Mouse (Mus musculus) MEL (cell line): ENCODE data around the gene Megf9. TPM values are rescaled to one million over a fixed set of nuclear protein-coding genes. Genes with fewer than 3 reads are reported as not detected.

Source experiments
- DNase-seq: peaks from one replicate; pipeline ENCODE4 v3.0.0; 2011; ENCODE audit warnings: low read depth, low spot score
- H3K27ac ChIP-seq: 2 replicates; pipeline ENCODE4 v1.5.1; 2012; ENCODE audit warnings: low read depth, mild to moderate bottlenecking, control low read depth, low read length, moderate library complexity; ENCODE audit not compliant: control insufficient read depth
- H3K27me3 ChIP-seq, 2 experiments: fragments of 150-350 bp in 1 of 2; sonication (generic) in 1 of 2; 2 replicates each; pipeline ENCODE4 v1.6.1; 2012; ENCODE audit warnings: low read length in 2 of 2, mild to moderate bottlenecking in 2 of 2, improper control_type of control experiment in 1 of 2, moderate library complexity in 1 of 2; ENCODE audit not compliant: insufficient read depth in 2 of 2, control insufficient read depth in 1 of 2
- H3K36me3 ChIP-seq, 2 experiments: 2 replicates each; pipeline ENCODE4 v1.6.1; 2012 to 2014; ENCODE audit warnings: low read length in 2 of 2, improper control_type of control experiment in 1 of 2, inconsistent platforms in 1 of 2, mild to moderate bottlenecking in 1 of 2; ENCODE audit not compliant: insufficient read depth in 2 of 2, control insufficient read depth in 1 of 2
- H3K4me1 ChIP-seq, 2 experiments: fragments of 150-350 bp in 1 of 2; sonication (generic) in 1 of 2; 2 replicates each; pipeline ENCODE4 v1.6.1; 2012; ENCODE audit warnings: low read length in 2 of 2, improper control_type of control experiment in 1 of 2, mild to moderate bottlenecking in 1 of 2; ENCODE audit not compliant: insufficient read depth in 2 of 2, control insufficient read depth in 1 of 2
- H3K4me3 ChIP-seq, 2 experiments: fragments of 150-350 bp in 1 of 2; sonication (generic) in 1 of 2; 2 replicates each; pipeline ENCODE4 v1.5.1; 2012; ENCODE audit warnings: low read depth in 2 of 2, low read length in 2 of 2, mild to moderate bottlenecking in 2 of 2, moderate library complexity in 2 of 2, control low read depth in 1 of 2, improper control_type of control experiment in 1 of 2; ENCODE audit not compliant: control insufficient read depth in 1 of 2, insufficient read depth in 1 of 2
- H3K79me2 ChIP-seq: 2 replicates; pipeline ENCODE4 v1.6.1; 2012; ENCODE audit warnings: mild to moderate bottlenecking, low read length, moderate library complexity; ENCODE audit not compliant: control insufficient read depth, poor library complexity, insufficient read depth
- H3K9ac ChIP-seq: 2 replicates; pipeline ENCODE4 v1.6.1; 2012; ENCODE audit warnings: low read depth, mild to moderate bottlenecking, control low read depth, low read length, moderate library complexity; ENCODE audit not compliant: control insufficient read depth, poor library complexity, severe bottlenecking
- H3K9me3 ChIP-seq: fragments of 150-350 bp; sonication (generic); replicated peaks from 2 replicates; pipeline ENCODE4 v1.6.1; 2012; ENCODE audit warnings: mild to moderate bottlenecking, low read length, improper control_type of control experiment, moderate library complexity; ENCODE audit not compliant: insufficient read depth
- CHD1 ChIP-seq: IDR thresholded peaks from 2 replicates; pipeline ENCODE4 v1.6.1; 2012; ENCODE audit warnings: low read depth, mild to moderate bottlenecking, inconsistent platforms, low read length, improper control_type of control experiment
- CTCF ChIP-seq, 3 experiments: IDR thresholded peaks in 2 of 3; conservative IDR thresholded peaks in 1 of 3; 2 replicates each; pipeline ENCODE4 v1.5.1; 2011 to 2012; ENCODE audit warnings: low read length in 3 of 3, low read depth in 2 of 3, mild to moderate bottlenecking in 2 of 3, improper control_type of control experiment in 1 of 3, inconsistent platforms in 1 of 3, mixed read lengths in 1 of 3, moderate library complexity in 1 of 3; ENCODE audit not compliant: control insufficient read depth in 1 of 3, insufficient read depth in 1 of 3, poor library complexity in 1 of 3, severe bottlenecking in 1 of 3
- E2F4 ChIP-seq: IDR thresholded peaks from 2 replicates; pipeline ENCODE4 v1.6.1; 2011; ENCODE audit warnings: low read depth, low read length, improper control_type of control experiment, borderline replicate concordance
- EP300 ChIP-seq, 2 experiments: IDR thresholded peaks; 2 replicates each; pipeline ENCODE4 v1.6.1; 2011; ENCODE audit warnings: improper control_type of control experiment in 2 of 2, low read length in 2 of 2, low read depth in 1 of 2, mild to moderate bottlenecking in 1 of 2
- ETS1 ChIP-seq: IDR thresholded peaks from 2 replicates; pipeline ENCODE4 v1.6.1; 2012; ENCODE audit warnings: low read depth, mild to moderate bottlenecking, inconsistent platforms, low read length, improper control_type of control experiment, moderate library complexity
- GABPA ChIP-seq: IDR thresholded peaks from 2 replicates; pipeline ENCODE4 v1.6.1; 2012; ENCODE audit warnings: low read depth, mild to moderate bottlenecking, inconsistent platforms, low read length, improper control_type of control experiment, moderate library complexity
- GATA1 ChIP-seq: IDR thresholded peaks from 2 replicates; pipeline ENCODE4 v1.6.1; 2011; ENCODE audit warnings: low read depth, low read length, improper control_type of control experiment
- KAT2A ChIP-seq: conservative IDR thresholded peaks from 2 replicates; pipeline ENCODE4 v1.6.1; 2012; ENCODE audit warnings: low read depth, low read length, improper control_type of control experiment, inconsistent platforms
- MAX ChIP-seq: IDR thresholded peaks from 2 replicates; pipeline ENCODE4 v1.6.1; 2011; ENCODE audit warnings: low read length, improper control_type of control experiment
- MEF2A ChIP-seq: IDR thresholded peaks from 2 replicates; pipeline ENCODE4 v1.6.1; 2014; ENCODE audit warnings: low read depth, mild to moderate bottlenecking, inconsistent platforms, low read length, improper control_type of control experiment; ENCODE audit not compliant: poor library complexity, insufficient replicate concordance, severe bottlenecking; ENCODE audit errors: extremely low read depth
- MYB ChIP-seq: IDR thresholded peaks from 2 replicates; pipeline ENCODE4 v1.6.1; 2011; ENCODE audit warnings: mild to moderate bottlenecking, low read depth, low read length, improper control_type of control experiment
- NELFE ChIP-seq: IDR thresholded peaks from 2 replicates; pipeline ENCODE4 v1.6.1; 2011; ENCODE audit warnings: low read depth, low read length, improper control_type of control experiment
- POLR2A ChIP-seq, 2 experiments: IDR thresholded peaks; 2 replicates each; pipeline ENCODE4 v1.6.1; 2011 to 2012; ENCODE audit warnings: low read length in 2 of 2, mild to moderate bottlenecking in 2 of 2, control low read depth in 1 of 2, improper control_type of control experiment in 1 of 2, low read depth in 1 of 2, moderate library complexity in 1 of 2; ENCODE audit not compliant: control insufficient read depth in 1 of 2, insufficient read depth in 1 of 2, poor library complexity in 1 of 2
- POLR2AphosphoS2 ChIP-seq: IDR thresholded peaks from 2 replicates; pipeline ENCODE4 v1.6.1; 2011; ENCODE audit warnings: low read length, improper control_type of control experiment
- RAD21 ChIP-seq: IDR thresholded peaks from 2 replicates; pipeline ENCODE4 v1.6.1; 2011; ENCODE audit warnings: mild to moderate bottlenecking, low read depth, low read length, improper control_type of control experiment
- RCOR1 ChIP-seq: IDR thresholded peaks from 2 replicates; pipeline ENCODE4 v1.6.1; 2012; ENCODE audit warnings: low read depth, mild to moderate bottlenecking, inconsistent platforms, low read length, improper control_type of control experiment
- SIN3A ChIP-seq: IDR thresholded peaks from 2 replicates; pipeline ENCODE4 v1.6.1; 2012; ENCODE audit warnings: low read length, improper control_type of control experiment, inconsistent platforms
- TAL1 ChIP-seq: IDR thresholded peaks from 2 replicates; pipeline ENCODE4 v1.6.1; 2012; ENCODE audit warnings: mild to moderate bottlenecking, inconsistent platforms, low read length, moderate library complexity, mixed read lengths
- TBP ChIP-seq: IDR thresholded peaks from 2 replicates; pipeline ENCODE4 v1.8.0; 2011; ENCODE audit warnings: low read depth, low read length, improper control_type of control experiment
- TCF12 ChIP-seq: IDR thresholded peaks from 2 replicates; pipeline ENCODE4 v1.6.1; 2014; ENCODE audit warnings: low read depth, mild to moderate bottlenecking, inconsistent platforms, low read length, improper control_type of control experiment, moderate library complexity
- UBTF ChIP-seq: IDR thresholded peaks from 2 replicates; pipeline ENCODE4 v1.6.1; 2012; ENCODE audit warnings: low read depth, mild to moderate bottlenecking, inconsistent platforms, low read length, improper control_type of control experiment, moderate library complexity, borderline replicate concordance; ENCODE audit not compliant: insufficient read depth
- USF1 ChIP-seq: IDR thresholded peaks from 2 replicates; pipeline ENCODE4 v1.6.1; 2014; ENCODE audit warnings: low read depth, mild to moderate bottlenecking, inconsistent platforms, low read length, improper control_type of control experiment, moderate library complexity
- ZC3H11A ChIP-seq: IDR thresholded peaks from 2 replicates; pipeline ENCODE4 v1.6.1; 2012; ENCODE audit warnings: low read depth, mild to moderate bottlenecking, inconsistent platforms, low read length, improper control_type of control experiment
- ZMIZ1 ChIP-seq: IDR thresholded peaks from 2 replicates; pipeline ENCODE4 v1.6.1; 2012; ENCODE audit warnings: low read depth, mild to moderate bottlenecking, inconsistent platforms, low read length, improper control_type of control experiment, moderate library complexity
- ZNF384 ChIP-seq: IDR thresholded peaks from 2 replicates; pipeline ENCODE4 v1.6.1; 2012; ENCODE audit warnings: low read depth, mild to moderate bottlenecking, inconsistent platforms, low read length, improper control_type of control experiment
- polyA plus RNA-seq, 2 experiments: library from polyadenylated mRNA; stranded (reverse) in 1 of 2; unstranded in 1 of 2; fragments of >175 nt in 1 of 2; fragments of >200 nt in 1 of 2; gene quantifications; 2 replicates each; pipeline versions ENCODE4 v1.2.1 to v1.2.4; 2012; ENCODE audit warnings: low replicate concordance in 2 of 2, low read depth in 1 of 2; ENCODE audit not compliant: insufficient read length in 2 of 2, insufficient read depth in 1 of 2, missing spikeins in 1 of 2
- total RNA-seq: library from RNA; depleted of rRNA; stranded (reverse); fragments of 300-350 nt; gene quantifications from 2 replicates; pipeline ENCODE4 v1.2.3, GENCODE M21; 2012

The Megf9 gene
- total and polyA plus RNA-seq, 3 experiments = 2.1 to 3.2 TPM; not detected in 1

DNA sequence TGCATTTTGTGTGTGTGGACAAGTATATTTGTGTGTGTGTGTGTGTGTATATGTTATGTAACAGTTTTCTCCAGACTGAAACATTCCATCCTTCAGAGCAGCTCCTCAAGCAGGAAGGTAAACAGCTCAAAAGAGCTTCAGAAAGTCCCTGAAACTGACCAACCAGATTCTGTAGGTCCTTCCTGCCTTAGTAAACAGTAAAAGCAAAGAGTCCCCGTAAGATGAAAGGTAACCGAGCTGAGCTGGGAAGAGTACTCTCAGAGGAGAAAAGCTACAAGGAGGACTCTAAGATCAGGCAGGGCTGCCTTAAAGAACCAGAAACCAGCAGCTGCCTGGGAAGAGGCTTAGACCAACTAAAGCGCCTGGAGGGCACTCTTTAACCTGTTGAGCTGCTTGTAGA, 9.6 kb upstream of the Megf9 start:
- Histone ChIP-seq H3K9ac (no peak overlapping the region), H3K4me1 (no peaks in the 10 kb centered on the region), H3K27ac (no peak overlapping the region), H3K36me3 (no peaks in the 10 kb centered on the region), H3K9me3 (no peaks in the 10 kb centered on the region), H3K27me3 (peaks cover 0 to 2% of the 10 kb centered on the region in 2 experiments; a peak in 1 of 4 replicates), H3K79me2 (no peaks in the 10 kb centered on the region), H3K4me3 (no peak overlapping the region)
- TF ChIP-seq MYB = no peak
- no peak for TF ChIP-seq NELFE
- TF ChIP-seq RCOR1 = no peak
- no peak for TF ChIP-seq USF1
- no peak for TF ChIP-seq TCF12
- no peak for TF ChIP-seq UBTF
- TF ChIP-seq ETS1 = no peak
- no peak for TF ChIP-seq RAD21
- no peak for TF ChIP-seq KAT2A
- no peak for TF ChIP-seq TBP
- no peak for TF ChIP-seq GATA1
- TF ChIP-seq GABPA = no peak
- TF ChIP-seq ZMIZ1 = no peak
- TF ChIP-seq MAX = no peak
- no peak for TF ChIP-seq EP300 (IDR thresholded peaks at IDR 0.05; ENCODE audit: low read depth in 1 of 2, low read length in 2 of 2)
- no peak for DNase-seq

DNA sequence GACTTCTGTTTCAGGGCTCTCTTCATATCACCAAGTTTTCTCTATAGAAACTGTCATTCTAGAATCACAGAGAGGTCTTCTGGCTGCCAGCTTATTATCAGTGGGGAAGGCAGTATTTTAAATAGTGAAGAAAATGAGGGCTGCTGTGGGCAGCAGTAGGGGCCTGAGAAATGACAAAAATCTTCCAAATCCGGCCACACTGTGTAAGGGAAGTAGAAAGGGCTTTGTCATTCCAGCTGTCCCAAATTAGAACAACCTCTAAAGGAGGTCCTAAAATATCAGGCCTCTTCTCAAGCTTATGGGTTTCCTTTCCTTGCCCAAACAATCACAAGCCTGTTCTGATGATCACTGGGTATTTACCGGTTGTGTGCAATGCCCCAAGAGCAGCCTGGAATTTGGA, 7.6 kb upstream of the Megf9 start:
- H3K79me2 ChIP-seq = no peaks in the 10 kb centered on the region
- no peak for DNase-seq
- no peak overlapping the region for H3K4me3 ChIP-seq
- H3K36me3 ChIP-seq = no peaks in the 10 kb centered on the region
- no peaks in the 10 kb centered on the region for H3K4me1 ChIP-seq
- TF ChIP-seq TAL1 (no peak), E2F4 (no peak), TBP (no peak), MEF2A (no peak), ZNF384 (no peak), POLR2AphosphoS2 (no peak), CTCF (IDR thresholded peaks at IDR 0.05 in 2 of 3, conservative IDR thresholded peaks at IDR 0.05 in 1 of 3; ENCODE audit: control insufficient read depth in 1 of 3, insufficient read depth in 1 of 3, low read depth in 2 of 3, low read length in 3 of 3, poor library complexity in 1 of 3, severe bottlenecking in 1 of 3) (no peak), ZC3H11A (no peak), RCOR1 (no peak), GABPA (no peak), MAX (no peak), USF1 (no peak), POLR2A (IDR thresholded peaks at IDR 0.05; ENCODE audit: control insufficient read depth in 1 of 2, insufficient read depth in 1 of 2, low read depth in 1 of 2, low read length in 2 of 2, poor library complexity in 1 of 2) (no peak), SIN3A (no peak), CHD1 (no peak)
- H3K9me3 ChIP-seq = no peaks in the 10 kb centered on the region
- no peak overlapping the region for H3K9ac ChIP-seq
- H3K27ac ChIP-seq = no peak overlapping the region
- H3K27me3 ChIP-seq = peaks cover 0 to 2% of the 10 kb centered on the region in 2 experiments; a peak in 1 of 4 replicates
